ENCODE assay signal across 8 mouse cellular contexts in genomic region chr7:4793674-4794073, GRCm38 (mm10). TPM values are rescaled to one million over a fixed set of nuclear protein-coding genes. Genes with fewer than 3 reads are reported as not detected.
DNase-seq lines count a peak whose midpoint lies in the region; ATAC-seq and TF ChIP-seq lines count a peak whose summit lies in the region.

No protein-coding gene starts in this region.

- WGBS in kidney, embryonic 15.5 days: 31% methylated on average over 4 of the region's 4 CpGs
- 51% methylated on average over 4 of the region's 4 CpGs for WGBS in hindbrain, embryonic 15.5 days
- 42% methylated on average over 4 of the region's 4 CpGs for WGBS in midbrain, embryonic 16.5 days

- peak overlapping the region; percentile 96 for H3K27ac ChIP-seq in kidney, embryonic 15.5 days
- peak overlapping the region; percentile 88 for H3K27ac ChIP-seq in bone marrow macrophage, adult 2 months (ENCODE audit: insufficient read depth, low read depth, low read length)
- H3K27ac ChIP-seq in hindbrain, embryonic 15.5 days (replicated peaks): peak overlapping the region; percentile 91; the same call in 1 of the 2 replicates
- no peak overlapping the region for H3K27ac ChIP-seq in midbrain, embryonic 16.5 days (ENCODE audit: low read length)

- H3K4me2 ChIP-seq in kidney, embryonic 15.5 days: peak overlapping the region; percentile 78
- H3K4me2 ChIP-seq in hindbrain, embryonic 15.5 days: peak overlapping the region; percentile 84
- H3K4me2 ChIP-seq in midbrain, embryonic 16.5 days (ENCODE audit: low read length): peak overlapping the region; percentile 70

- DNase-seq in kidney, postnatal 10 days: no peak
- DNase-seq in retina, postnatal 1 day: no peak
- DNase-seq in embryo, embryonic 10 days (ENCODE audit: low spot score): no peak
- DNase-seq in kidney, adult 9 months: no peak

- H3K4me1 ChIP-seq in kidney, embryonic 15.5 days: peaks cover 23% of the 10 kb centered on the region
- peaks cover 4% of the 10 kb centered on the region; the same call in 1 of the 2 replicates for H3K4me1 ChIP-seq in bone marrow macrophage, adult 2 months (ENCODE audit: control insufficient read depth, insufficient read depth, low read length)
- H3K4me1 ChIP-seq in hindbrain, embryonic 15.5 days (replicated peaks): peaks cover 24% of the 10 kb centered on the region
- peaks cover 12% of the 10 kb centered on the region for H3K4me1 ChIP-seq in midbrain, embryonic 16.5 days (ENCODE audit: control insufficient read depth, insufficient read depth, low read length)

- no peak for TF ChIP-seq POLR2A in bone marrow macrophage, adult 2 months (IDR thresholded peaks at IDR 0.05; ENCODE audit: borderline replicate concordance, low read depth, low read length)

- peaks cover 49% of the 10 kb centered on the region for H3K36me3 ChIP-seq in kidney, embryonic 15.5 days
- peaks cover 36% of the 10 kb centered on the region for H3K36me3 ChIP-seq in hindbrain, embryonic 15.5 days
- H3K36me3 ChIP-seq in midbrain, embryonic 16.5 days (ENCODE audit: control insufficient read depth, insufficient read depth, low read length): peaks cover 16% of the 10 kb centered on the region

- TF ChIP-seq CTCF in bone marrow macrophage, adult 2 months (IDR thresholded peaks at IDR 0.05; ENCODE audit: low read depth, low read length): no peak

- no peak for ATAC-seq in kidney, embryonic 15.5 days (replicated peaks; ENCODE audit: low FRiP score)
- no peak for ATAC-seq in hindbrain, embryonic 15.5 days (ENCODE audit: low FRiP score, low read depth)
- no peak for ATAC-seq in midbrain, embryonic 16.5 days

- 0 out of 2 replicates have a peak, but pooled peaks cover 4% of the 10 kb centered on the region for H3K27me3 ChIP-seq in kidney, embryonic 15.5 days
- no peaks in the 10 kb centered on the region for H3K27me3 ChIP-seq in hindbrain, embryonic 15.5 days
- H3K27me3 ChIP-seq in midbrain, embryonic 16.5 days (ENCODE audit: control insufficient read depth, insufficient read depth, low read depth, low read length): no peaks in the 10 kb centered on the region

- peak overlapping the region; percentile 79 for H3K9ac ChIP-seq in kidney, embryonic 15.5 days
- H3K9ac ChIP-seq in hindbrain, embryonic 15.5 days: peak overlapping the region; percentile 95
- peak overlapping the region; percentile 96 for H3K9ac ChIP-seq in midbrain, embryonic 16.5 days (ENCODE audit: low read depth, low read length)

- peak overlapping the region; percentile 62 for H3K4me3 ChIP-seq in kidney, embryonic 15.5 days (replicated peaks)
- peak overlapping the region; percentile 96 for H3K4me3 ChIP-seq in bone marrow macrophage, adult 2 months (ENCODE audit: insufficient read depth, low read length)
- H3K4me3 ChIP-seq in hindbrain, embryonic 15.5 days: peak overlapping the region; percentile 90
- H3K4me3 ChIP-seq in midbrain, embryonic 16.5 days (ENCODE audit: low read depth, low read length): peak overlapping the region; percentile 90

- no peaks in the 10 kb centered on the region for H3K9me3 ChIP-seq in kidney, embryonic 15.5 days (replicated peaks)
- no peaks in the 10 kb centered on the region for H3K9me3 ChIP-seq in hindbrain, embryonic 15.5 days
- H3K9me3 ChIP-seq in midbrain, embryonic 16.5 days (replicated peaks; ENCODE audit: control insufficient read depth, low read length, poor library complexity, severe bottlenecking): no peaks in the 10 kb centered on the region

RNA-seq across cellular contexts. Expression of gene Rpl28, which starts 1.0 kb away (rescaled TPM):
- 391 and 408 TPM in 2 replicates for polyA plus RNA-seq in kidney, embryonic 15.5 days (2015; fragmentation: Nextera tagmentation; extraction: Ambion mirVana)
- polyA plus RNA-seq in bone marrow macrophage, adult 2 months (2012; ENCODE audit: insufficient read depth, insufficient read length, missing spikeins): 636 and 681 TPM in 2 replicates
- polyA plus RNA-seq in hindbrain, embryonic 15.5 days (2015; fragmentation: Nextera tagmentation; extraction: Ambion mirVana): 212 and 228 TPM in 2 replicates
- 201 and 213 TPM in 2 replicates for polyA plus RNA-seq in midbrain, embryonic 16.5 days (2015; fragmentation: Nextera tagmentation; extraction: Ambion mirVana)

RNA-seq across cellular contexts. Expression of gene Tmem238, which starts 4.2 kb away (rescaled TPM):
- 12.9 and 14.1 TPM in 2 replicates for polyA plus RNA-seq in kidney, embryonic 15.5 days (2015; fragmentation: Nextera tagmentation; extraction: Ambion mirVana)
- 2.1 and 3.6 TPM in 2 replicates for polyA plus RNA-seq in bone marrow macrophage, adult 2 months (2012; ENCODE audit: insufficient read depth, insufficient read length, missing spikeins)
- 5.9 and 6.3 TPM in 2 replicates for polyA plus RNA-seq in hindbrain, embryonic 15.5 days (2015; fragmentation: Nextera tagmentation; extraction: Ambion mirVana)
- polyA plus RNA-seq in midbrain, embryonic 16.5 days (2015; fragmentation: Nextera tagmentation; extraction: Ambion mirVana): 6.2 and 6.5 TPM in 2 replicates

RNA-seq across cellular contexts. Expression of gene Tmem190, which starts 10.9 kb away (rescaled TPM):
- polyA plus RNA-seq in kidney, embryonic 15.5 days (2015; fragmentation: Nextera tagmentation; extraction: Ambion mirVana): 1.0 TPM in 1 of 2 replicates, not detected in the other
- not detected in 2 replicates for polyA plus RNA-seq in bone marrow macrophage, adult 2 months (2012; ENCODE audit: insufficient read depth, insufficient read length, missing spikeins)
- not detected in 2 replicates for polyA plus RNA-seq in hindbrain, embryonic 15.5 days (2015; fragmentation: Nextera tagmentation; extraction: Ambion mirVana)
- polyA plus RNA-seq in midbrain, embryonic 16.5 days (2015; fragmentation: Nextera tagmentation; extraction: Ambion mirVana): 0.48 and 0.73 TPM in 2 replicates

RNA-seq across cellular contexts. Expression of gene Il11, which starts 11.0 kb away (rescaled TPM):
- polyA plus RNA-seq in kidney, embryonic 15.5 days (2015; fragmentation: Nextera tagmentation; extraction: Ambion mirVana): 0.27 and 0.30 TPM in 2 replicates
- polyA plus RNA-seq in bone marrow macrophage, adult 2 months (2012; ENCODE audit: insufficient read depth, insufficient read length, missing spikeins): not detected in 2 replicates
- polyA plus RNA-seq in hindbrain, embryonic 15.5 days (2015; fragmentation: Nextera tagmentation; extraction: Ambion mirVana): 0.87 and 1.1 TPM in 2 replicates
- 1.3 TPM in 2 replicates for polyA plus RNA-seq in midbrain, embryonic 16.5 days (2015; fragmentation: Nextera tagmentation; extraction: Ambion mirVana)

RNA-seq across cellular contexts. Expression of gene Ube2s, which starts 18.7 kb away (rescaled TPM):
- polyA plus RNA-seq in kidney, embryonic 15.5 days (2015; fragmentation: Nextera tagmentation; extraction: Ambion mirVana): 384 and 386 TPM in 2 replicates
- 109 and 131 TPM in 2 replicates for polyA plus RNA-seq in bone marrow macrophage, adult 2 months (2012; ENCODE audit: insufficient read depth, insufficient read length, missing spikeins)
- 269 and 295 TPM in 2 replicates for polyA plus RNA-seq in hindbrain, embryonic 15.5 days (2015; fragmentation: Nextera tagmentation; extraction: Ambion mirVana)
- polyA plus RNA-seq in midbrain, embryonic 16.5 days (2015; fragmentation: Nextera tagmentation; extraction: Ambion mirVana): 226 and 253 TPM in 2 replicates
